Mouse (Mus musculus): ENCODE data around the gene Tmem79.
"Not testable (repeated sequence)": the region's sequence is repeated elsewhere in the genome, so short reads cannot be mapped to it uniquely, and the experiment has no call there.

GRCm38 (mm10) chr3:88378599-88378998, 42.7 kb upstream of the Tmem79 start, which contains the start of gene Bglap2:
- TF ChIP-seq POLR2A, CTCF (IDR thresholded peaks at IDR 0.05; ENCODE audit: insufficient read depth, low read depth, low read length): not testable (repeated sequence)

All from olfactory bulb, adult 2 months (tissue).